Mouse (Mus musculus) forebrain, embryonic 14.5 days (tissue): Measurements from ENCODE around the gene Icam1. TPM values are rescaled to one million over a fixed set of nuclear protein-coding genes. Genes with fewer than 3 reads are reported as not detected.

ENCODE experiments used
- ATAC-seq: fragments of 200-750 bp; cut with Nextera tagmentation; 2 replicates; pipeline ENCODE4 v1.8.0; 2017; ENCODE audit warnings: mild to moderate bottlenecking, moderate library complexity
- DNase-seq: peaks from one replicate; pipeline ENCODE4 v3.0.0-alpha.2; 2015; ENCODE audit warnings: low spot score
- H3K27ac ChIP-seq: fragments of 300-500 bp; sonication (generic); 2 replicates; pipeline ENCODE4 v1.5.1; 2014; ENCODE audit warnings: low read depth, mild to moderate bottlenecking, control low read depth, low read length, moderate library complexity
- H3K27me3 ChIP-seq: fragments of 300-500 bp; sonication (generic); replicated peaks from 2 replicates; pipeline ENCODE4 v1.6.1; 2014; ENCODE audit warnings: low read length, control low read depth, mixed read lengths; ENCODE audit not compliant: control insufficient read depth, insufficient read depth
- H3K36me3 ChIP-seq: fragments of 300-500 bp; sonication (generic); 2 replicates; pipeline ENCODE4 v1.6.1; 2014; ENCODE audit warnings: low read length, control low read depth; ENCODE audit not compliant: control insufficient read depth, insufficient read depth
- H3K4me1 ChIP-seq: fragments of 300-500 bp; sonication (generic); 2 replicates; pipeline ENCODE4 v1.6.1; 2014; ENCODE audit warnings: antibody characterized with exemption, low read length, control low read depth; ENCODE audit not compliant: control insufficient read depth, insufficient read depth
- H3K4me2 ChIP-seq: fragments of 300-500 bp; sonication (generic); 2 replicates; pipeline ENCODE4 v1.6.1; 2014; ENCODE audit warnings: mild to moderate bottlenecking, control low read depth, low read length
- H3K4me3 ChIP-seq: fragments of 300-500 bp; sonication (generic); 2 replicates; pipeline ENCODE4 v1.5.1; 2014; ENCODE audit warnings: low read depth, low read length, control low read depth
- H3K9ac ChIP-seq: fragments of 300-500 bp; sonication (generic); 2 replicates; pipeline ENCODE4 v1.6.1; 2014; ENCODE audit warnings: mild to moderate bottlenecking, low read length, control low read depth, moderate library complexity
- H3K9me3 ChIP-seq: fragments of 300-500 bp; sonication (generic); replicated peaks from 2 replicates; pipeline ENCODE4 v1.6.1; 2016; ENCODE audit warnings: low read length, control low read depth, mixed read lengths; ENCODE audit not compliant: control insufficient read depth
- WGBS: fragments of 180-500 bp; shearing (Covaris S2); extraction: QIAGEN DNeasy Blood & Tissue Kit; methylation state at CpG from one replicate; pipeline ENCODE4 v1.1.7; 2014; 5-methylcytosine and 5-hydroxymethylcytosine counted together
- polyA plus RNA-seq: library from polyadenylated mRNA; unstranded; fragments of >200 nt; fragmentation: Nextera tagmentation; extraction: Ambion mirVana; gene quantifications from 2 replicates; pipeline ENCODE4 v1.2.1, GENCODE M21; 2014

Gene Icam1
- 2.6 and 3.5 TPM in 2 replicates for polyA plus RNA-seq

DNA sequence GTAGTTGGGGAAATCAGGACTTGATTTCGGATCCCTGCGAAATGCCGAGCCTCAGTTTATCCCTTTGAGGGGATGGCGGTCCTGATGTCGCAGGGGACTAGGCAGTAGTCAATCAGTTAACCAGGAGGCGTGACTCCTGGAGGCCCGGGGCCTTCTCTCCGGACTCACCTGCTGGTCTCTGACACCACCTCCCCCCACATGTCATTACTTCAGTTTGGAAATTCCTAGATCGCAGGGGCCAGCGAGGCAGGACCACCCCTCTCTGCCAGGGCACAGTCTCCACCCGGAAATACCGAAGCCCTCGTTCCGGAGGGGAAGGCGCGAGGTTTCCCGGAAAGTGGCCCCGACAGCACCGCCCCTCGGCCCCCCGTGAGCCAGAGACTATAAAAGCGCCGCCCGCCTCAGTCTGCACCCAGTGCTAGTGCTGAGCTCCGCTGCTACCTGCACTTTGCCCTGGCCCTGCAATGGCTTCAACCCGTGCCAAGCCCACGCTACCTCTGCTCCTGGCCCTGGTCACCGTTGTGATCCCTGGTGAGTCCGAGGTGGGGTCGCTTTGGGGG, at the start of gene Icam1:
Icam1 (plus strand) TSS at position 415 of the 560 bp plus-strand sequence.
- no peaks in the 10 kb centered on the region for H3K4me1 ChIP-seq
- DNase-seq (no peak), ATAC-seq (no peak)
- no peaks in the 10 kb centered on the region for H3K36me3 ChIP-seq
- H3K9me3 ChIP-seq, result no peaks in the 10 kb centered on the region
- H3K9ac ChIP-seq, result 0 out of 2 replicates have a peak within 1 kb of the TSS, but pooled peaks have one; percentile 8
- peak within 1 kb of the TSS; percentile 35 for H3K4me2 ChIP-seq
- WGBS, result under 1% methylated on average over 30 of the region's 30 CpGs
- H3K4me3 ChIP-seq, result peak within 1 kb of the TSS; percentile 13; the same call in 1 of the 2 replicates
- no peak within 1 kb of the TSS for H3K27ac ChIP-seq
- H3K27me3 ChIP-seq, result peaks cover 38% of the 10 kb centered on the region

DNA sequence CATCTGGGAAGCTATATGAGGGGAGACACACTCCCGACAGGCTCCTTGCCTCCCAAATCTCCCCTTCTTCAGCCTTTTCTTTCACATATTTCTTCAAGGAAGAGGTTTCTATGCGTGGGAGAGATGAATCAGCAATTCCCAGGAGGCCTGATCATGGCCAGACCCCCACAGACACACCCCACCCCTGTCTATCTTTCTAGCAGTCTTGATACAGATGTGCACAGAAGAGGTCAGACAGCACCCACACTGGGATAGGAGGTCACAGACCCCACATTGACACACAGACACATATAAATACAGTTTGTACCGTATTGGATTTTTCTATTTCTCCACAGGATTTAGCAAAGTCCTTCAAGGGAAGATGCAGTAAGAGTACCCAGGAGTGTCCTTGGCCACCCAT, 49.8 kb upstream of the Icam1 start:
- 87% methylated on average over 3 of the region's 3 CpGs for WGBS
- Histone ChIP-seq H3K9ac (no peak overlapping the region), H3K9me3 (no peaks in the 10 kb centered on the region), H3K4me2 (no peak overlapping the region), H3K36me3 (peaks cover 13% of the 10 kb centered on the region; the same call in 1 of the 2 replicates), H3K4me3 (no peak overlapping the region), H3K27me3 (no peaks in the 10 kb centered on the region), H3K4me1 (no peaks in the 10 kb centered on the region), H3K27ac (no peak overlapping the region)
- DNase-seq (no peak), ATAC-seq (no peak)

DNA sequence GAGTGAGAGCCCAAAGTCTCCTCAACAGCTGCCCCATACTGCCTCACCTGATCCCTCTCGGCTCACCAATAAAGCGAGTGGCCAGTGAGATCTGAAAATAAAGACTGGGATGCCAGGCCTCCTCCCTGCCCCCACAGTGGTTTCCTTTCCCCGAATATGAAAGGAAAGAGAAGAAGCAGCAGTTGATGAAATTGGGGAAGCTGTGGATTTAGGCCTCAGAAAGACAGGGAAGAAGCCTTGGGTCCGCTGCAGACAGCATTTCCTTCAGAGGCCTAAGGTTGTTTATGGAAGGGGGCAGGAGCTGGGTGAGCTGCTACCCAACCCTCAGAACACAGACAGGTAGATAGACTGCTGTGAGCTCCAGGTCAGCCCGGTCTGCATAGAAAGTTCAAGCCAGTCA, 49.0 kb upstream of the Icam1 start:
- Histone ChIP-seq H3K4me2 (no peak overlapping the region), H3K36me3 (peaks cover 13% of the 10 kb centered on the region; the same call in 1 of the 2 replicates), H3K27me3 (no peaks in the 10 kb centered on the region), H3K9me3 (no peaks in the 10 kb centered on the region), H3K4me3 (no peak overlapping the region), H3K4me1 (no peaks in the 10 kb centered on the region), H3K27ac (no peak overlapping the region), H3K9ac (no peak overlapping the region)
- DNase-seq (no peak), ATAC-seq (no peak)
- WGBS, result 70% methylated on average over 5 of the region's 5 CpGs

DNA sequence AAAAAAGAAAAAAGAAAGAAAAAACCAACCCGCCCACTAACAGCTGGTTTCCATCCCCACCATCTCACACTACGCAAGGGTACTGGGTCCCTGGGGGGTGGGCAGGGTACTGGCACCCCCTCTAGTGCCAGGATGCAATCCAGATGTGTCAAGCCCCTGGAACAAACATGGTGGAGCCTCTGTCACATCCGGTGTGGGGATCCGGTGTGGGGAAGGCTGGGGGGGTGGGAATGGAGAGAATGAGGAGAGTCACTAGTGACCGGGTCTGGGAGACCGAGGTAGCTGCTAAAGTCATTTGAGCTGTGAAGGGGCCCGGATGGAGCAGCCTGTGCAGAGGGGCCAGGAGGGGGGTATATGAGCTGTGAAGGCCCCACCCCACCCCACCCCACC, 44.0 kb upstream of the Icam1 start:
- Histone ChIP-seq H3K4me2 (no peak overlapping the region), H3K27ac (no peak overlapping the region), H3K4me1 (peaks cover 10% of the 10 kb centered on the region), H3K36me3 (peaks cover 13% of the 10 kb centered on the region; the same call in 1 of the 2 replicates), H3K9ac (no peak overlapping the region), H3K27me3 (no peaks in the 10 kb centered on the region), H3K9me3 (no peaks in the 10 kb centered on the region), H3K4me3 (no peak overlapping the region)
- no peak for ATAC-seq
- 76% methylated on average over 7 of the region's 7 CpGs for WGBS
- no peak for DNase-seq

DNA sequence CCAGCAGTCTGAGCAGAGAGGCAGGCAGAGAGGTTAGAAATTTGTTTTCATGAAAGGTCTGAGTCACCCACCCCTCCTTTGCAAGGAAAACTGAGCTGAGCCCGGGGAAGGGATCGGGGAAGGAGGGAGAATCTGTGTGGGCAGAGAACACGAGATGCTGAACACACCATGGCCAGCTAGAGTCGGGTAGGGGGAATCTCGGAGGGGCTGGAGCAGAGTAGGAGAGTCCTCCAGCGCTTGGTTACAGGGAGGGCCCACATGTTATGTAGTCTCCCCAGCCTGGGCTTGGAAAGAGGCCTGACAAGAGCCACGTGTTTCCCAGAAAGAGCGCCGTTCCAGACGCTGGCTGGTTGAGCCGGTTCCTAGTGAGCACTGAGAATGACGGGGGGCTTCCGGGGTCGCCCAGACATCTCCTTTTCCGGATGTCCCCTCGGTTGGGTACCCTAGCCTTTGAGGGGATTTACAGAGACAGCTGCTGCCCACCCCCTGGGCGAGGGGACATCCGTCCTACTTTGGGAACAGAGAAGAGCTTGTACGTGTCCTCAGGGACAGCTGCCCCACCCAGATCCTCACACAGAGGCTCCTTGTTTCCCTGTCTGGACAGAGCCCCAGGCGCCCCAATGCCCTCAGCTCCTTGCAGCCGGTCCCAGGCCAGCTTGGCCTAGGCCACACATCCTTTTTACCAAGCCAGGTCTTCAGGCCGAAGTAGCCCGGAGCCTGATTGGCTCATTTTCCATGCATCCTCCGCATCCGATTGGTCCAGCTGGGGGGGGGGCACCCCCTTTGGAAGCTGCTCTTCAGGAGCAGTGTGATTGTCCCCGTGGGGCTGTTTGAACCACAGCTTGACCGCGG, 43.4 kb upstream of the Icam1 start:
- 43% methylated on average over 28 of the region's 28 CpGs for WGBS
- Histone ChIP-seq H3K4me3 (no peak overlapping the region), H3K4me2 (0 out of 2 replicates have a peak overlapping the region, but pooled peaks have one; percentile 17), H3K9ac (peak overlapping the region; percentile 48; the same call in 1 of the 2 replicates), H3K27me3 (no peaks in the 10 kb centered on the region), H3K4me1 (peaks cover 10% of the 10 kb centered on the region), H3K36me3 (peaks cover 8% of the 10 kb centered on the region; the same call in 1 of the 2 replicates), H3K9me3 (no peaks in the 10 kb centered on the region), H3K27ac (no peak overlapping the region)
- DNase-seq (peak; percentile 20), ATAC-seq (no peak)

DNA sequence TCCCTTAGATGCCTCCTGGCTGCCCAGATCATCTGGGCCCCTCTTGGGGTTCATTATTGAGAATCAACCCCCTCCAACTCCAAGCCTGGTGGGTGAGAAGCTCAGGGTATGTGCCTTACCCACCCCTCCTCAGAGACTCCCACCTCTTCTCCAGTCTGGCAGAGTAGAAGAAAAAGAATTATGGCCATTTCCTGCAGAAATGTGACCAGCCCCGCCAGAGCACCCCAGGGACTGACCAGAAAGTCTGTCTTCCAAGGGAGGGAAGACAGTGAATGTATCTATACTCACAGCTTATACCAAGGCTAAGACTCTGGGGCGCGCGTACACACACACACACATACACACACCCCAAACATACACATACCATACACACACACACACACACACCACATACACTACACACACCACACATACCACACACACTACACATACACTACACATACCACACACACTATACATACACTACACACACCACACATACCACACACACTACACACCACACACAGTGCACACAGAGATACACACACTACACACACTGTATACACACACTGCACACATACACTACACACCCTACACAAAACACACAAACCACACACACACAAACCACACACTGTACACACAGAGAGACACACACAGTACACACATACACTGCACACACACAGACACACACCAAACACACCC, 42.6 kb upstream of the Icam1 start:
- Histone ChIP-seq H3K27ac (no peak overlapping the region), H3K9ac (no peak overlapping the region), H3K36me3 (no peaks in the 10 kb centered on the region), H3K4me1 (peaks cover 10% of the 10 kb centered on the region), H3K27me3 (no peaks in the 10 kb centered on the region), H3K4me2 (no peak overlapping the region), H3K9me3 (no peaks in the 10 kb centered on the region), H3K4me3 (no peak overlapping the region)
- WGBS, result 96% methylated on average over 4 of the region's 4 CpGs
- no peak for DNase-seq
- ATAC-seq, result no peak

DNA sequence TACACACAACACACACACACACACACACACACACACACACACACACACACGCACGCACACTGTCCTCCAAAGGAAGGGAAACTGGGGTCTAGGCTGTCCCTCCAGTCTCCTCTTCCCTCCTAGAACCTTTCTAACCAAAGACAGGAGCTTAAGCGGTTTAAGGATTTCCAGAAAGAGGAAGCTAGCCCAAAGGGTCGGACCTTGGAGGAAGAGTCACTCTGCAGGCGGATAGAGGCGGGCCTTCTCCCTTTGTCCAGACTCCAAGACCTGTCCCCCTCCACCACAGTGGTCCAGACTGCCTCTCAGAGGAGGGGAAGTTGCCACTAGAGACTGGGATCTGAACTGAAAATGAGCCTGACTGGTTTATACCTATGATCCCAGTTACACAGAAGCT, 42.1 kb upstream of the Icam1 start:
- ATAC-seq (no peak), DNase-seq (no peak)
- H3K4me2 ChIP-seq, result no peak overlapping the region
- H3K27me3 ChIP-seq, result no peaks in the 10 kb centered on the region
- H3K27ac ChIP-seq, result no peak overlapping the region
- H3K36me3 ChIP-seq, result no peaks in the 10 kb centered on the region
- 61% methylated on average over 6 of the region's 6 CpGs for WGBS
- no peak overlapping the region for H3K4me3 ChIP-seq
- peaks cover 10% of the 10 kb centered on the region for H3K4me1 ChIP-seq
- no peaks in the 10 kb centered on the region for H3K9me3 ChIP-seq
- no peak overlapping the region for H3K9ac ChIP-seq

DNA sequence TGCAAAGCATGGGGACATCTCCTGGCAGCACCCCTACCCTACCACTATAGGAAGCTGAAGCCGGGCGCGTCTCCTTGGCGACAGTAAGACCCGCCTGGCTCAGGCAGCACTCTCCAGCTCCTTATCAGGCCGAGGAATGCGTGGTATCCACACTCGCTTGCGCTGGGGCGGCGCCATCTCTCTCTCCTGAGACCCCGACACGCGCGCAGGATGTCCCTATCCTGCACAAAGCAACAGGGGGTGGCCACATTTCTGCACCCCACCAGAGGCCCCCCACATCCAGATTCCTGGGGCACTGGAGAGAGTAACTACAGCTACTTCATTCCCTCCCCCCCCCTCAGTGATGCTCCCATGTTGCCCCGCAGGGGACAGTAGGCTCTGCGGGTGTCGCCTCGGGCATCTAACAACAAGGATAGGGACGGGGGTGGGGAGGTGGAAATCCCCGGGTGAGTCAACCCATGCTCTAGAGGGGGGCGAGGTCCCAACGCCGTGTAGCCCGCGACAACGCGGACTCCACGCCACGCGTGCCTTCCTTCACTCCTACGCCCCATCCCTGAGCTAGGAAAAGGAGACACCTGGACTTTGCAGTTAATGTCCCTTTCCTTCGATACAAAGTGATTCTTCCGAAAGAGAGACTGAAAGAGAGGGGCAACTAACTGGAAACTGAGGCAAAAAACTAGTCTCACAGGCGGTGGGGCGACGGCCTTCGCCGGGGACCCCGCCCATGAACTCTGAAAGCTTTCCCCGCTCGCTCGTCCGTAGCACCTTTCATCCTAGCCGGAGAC, 40.2 kb upstream of the Icam1 start:
- H3K4me3 ChIP-seq, result peak overlapping the region; percentile 70
- H3K9me3 ChIP-seq, result no peaks in the 10 kb centered on the region
- H3K4me1 ChIP-seq, result peaks cover 10% of the 10 kb centered on the region
- no peaks in the 10 kb centered on the region for H3K36me3 ChIP-seq
- WGBS, result under 1% methylated on average over 45 of the region's 45 CpGs
- H3K9ac ChIP-seq, result peak overlapping the region; percentile 76
- no peaks in the 10 kb centered on the region for H3K27me3 ChIP-seq
- no peak overlapping the region for H3K27ac ChIP-seq
- peak overlapping the region; percentile 97 for H3K4me2 ChIP-seq
- peak; percentile 63; the same call in 1 of the 2 replicates for ATAC-seq
- DNase-seq, result peak; percentile 60
